Mouse (Mus musculus): Measurements from ENCODE around the gene Tox3.

- TF ChIP-seq CTCF (IDR thresholded peaks at IDR 0.05) = no peak
- TF ChIP-seq POLR2A (IDR thresholded peaks at IDR 0.05; ENCODE audit: insufficient read depth, low read depth, low read length) = no peak
- TF ChIP-seq EP300 (IDR thresholded peaks at IDR 0.05; ENCODE audit: insufficient read depth, low read depth, low read length) = no peak
Measured at GRCm38 (mm10) chr8:90245828-90246227, 102.3 kb downstream of the Tox3 start.

All from heart, adult 2 months (tissue).